In the genomic region with DNA sequence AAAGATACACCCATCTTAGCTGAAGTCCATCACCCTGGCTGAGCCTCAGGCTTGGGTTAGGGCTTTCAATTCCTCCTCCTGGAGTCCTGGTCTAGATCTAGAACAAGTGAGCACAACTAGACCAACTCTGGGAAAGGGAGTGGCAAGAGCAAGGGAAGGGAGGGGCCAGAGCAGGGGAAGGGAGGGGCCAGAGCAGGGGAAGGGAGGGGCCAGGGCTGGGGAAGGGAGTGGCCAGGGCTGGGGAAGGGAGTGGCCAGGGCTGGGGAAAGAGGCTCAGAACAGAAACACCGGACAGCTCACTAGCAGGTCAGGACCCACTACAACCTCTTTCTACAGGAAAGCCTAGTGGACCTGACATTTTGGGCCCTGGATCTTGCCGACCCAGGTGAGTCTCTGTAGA, we compare ENCODE assay signal across 10 mouse cellular contexts. TPM values are rescaled to one million over a fixed set of nuclear protein-coding genes. Genes with fewer than 3 reads are reported as not detected.
DNase-seq lines count a peak whose midpoint lies in the region; ATAC-seq and TF ChIP-seq lines count a peak whose summit lies in the region.
"Had no signal": no experiment of that assay in that cellular context is flagged by ENCODE, and none has a peak within 500 bp of the region (broad histone marks: within the 10 kb centered on the region; RNA-seq: fewer than 3 reads in every experiment).

No protein-coding gene starts in this region.

- H3K4me3 ChIP-seq in kidney, adult 2 months (ENCODE audit: insufficient read depth, low read depth, low read length), result no peak overlapping the region
- H3K4me3 ChIP-seq in kidney, embryonic 16.5 days (ENCODE audit: low read length), result no peak overlapping the region
- H3K4me3 ChIP-seq in MEL (ENCODE audit: control insufficient read depth in 1 of 2, insufficient read depth in 1 of 2, low read depth in 2 of 2, low read length in 2 of 2) (peak overlapping the region; percentile 46 to 68), myocyte (no peak overlapping the region)
- H3K4me3 ChIP-seq in intestine, embryonic 16.5 days (ENCODE audit: low read length), result no peak overlapping the region
- H3K4me3 ChIP-seq: midbrain, embryonic 13.5 days had no signal

- TF ChIP-seq POLR2A in kidney, adult 2 months (IDR thresholded peaks at IDR 0.05; ENCODE audit: low read depth, low read length), result no peak
- TF ChIP-seq POLR2A in MEL (IDR thresholded peaks at IDR 0.05; ENCODE audit: control insufficient read depth in 1 of 2, insufficient read depth in 1 of 2, low read depth in 1 of 2, low read length in 2 of 2, poor library complexity in 1 of 2), result no peak
- no peak for TF ChIP-seq POLR2A in myocyte (IDR thresholded peaks at IDR 0.05; ENCODE audit: insufficient read length, low read depth)

- no peak for ATAC-seq in kidney, embryonic 16.5 days (ENCODE audit: low FRiP score, low TSS enrichment)
- ATAC-seq in intestine, embryonic 16.5 days, result peak; percentile 76
- ATAC-seq: midbrain, embryonic 13.5 days had no signal

- no peaks in the 10 kb centered on the region for H3K9me3 ChIP-seq in kidney, embryonic 16.5 days (ENCODE audit: low read length)
- H3K9me3 ChIP-seq in MEL (replicated peaks; ENCODE audit: insufficient read depth, low read length), result no peaks in the 10 kb centered on the region
- no peaks in the 10 kb centered on the region for H3K9me3 ChIP-seq in intestine, embryonic 16.5 days (ENCODE audit: control insufficient read depth, low read length)
- H3K9me3 ChIP-seq: midbrain, embryonic 13.5 days had no signal

- no peaks in the 10 kb centered on the region for H3K27me3 ChIP-seq in kidney, adult 2 months (replicated peaks; ENCODE audit: control insufficient read depth, insufficient read depth, low read length)
- H3K27me3 ChIP-seq in kidney, embryonic 16.5 days (ENCODE audit: insufficient read depth, low read length), result no peaks in the 10 kb centered on the region
- H3K27me3 ChIP-seq in MEL (ENCODE audit: control insufficient read depth in 1 of 2, insufficient read depth in 2 of 2, low read length in 2 of 2) (peaks cover 19 to 27% of the 10 kb centered on the region in 2 experiments), myocyte (ENCODE audit: control insufficient read depth, insufficient read depth, insufficient read length) (peaks cover 42% of the 10 kb centered on the region)
- no peaks in the 10 kb centered on the region for H3K27me3 ChIP-seq in intestine, embryonic 16.5 days (replicated peaks; ENCODE audit: control insufficient read depth, insufficient read depth, low read length)
- H3K27me3 ChIP-seq: midbrain, embryonic 13.5 days had no signal

- peaks cover 9% of the 10 kb centered on the region for H3K4me1 ChIP-seq in kidney, adult 2 months (ENCODE audit: control insufficient read depth, insufficient read depth, low read length)
- no peaks in the 10 kb centered on the region for H3K4me1 ChIP-seq in kidney, embryonic 16.5 days (ENCODE audit: insufficient read depth, low read length)
- 0 out of 4 replicates have a peak, but pooled peaks cover 0 to 3% of the 10 kb centered on the region in 2 experiments for H3K4me1 ChIP-seq in MEL (ENCODE audit: control insufficient read depth in 1 of 2, insufficient read depth in 2 of 2, low read length in 2 of 2)
- 0 out of 2 replicates have a peak, but pooled peaks cover 5% of the 10 kb centered on the region for H3K4me1 ChIP-seq in intestine, embryonic 16.5 days (ENCODE audit: control insufficient read depth, insufficient read depth, low read length)

- DNase-seq in kidney, adult 2 months, result peak; percentile 40
- peak; percentile 72 for DNase-seq in MEL (ENCODE audit: low read depth, low spot score)
- DNase-seq in cerebellum, postnatal 4 days (ENCODE audit: low spot score in 2 of 2), result no peak
- DNase-seq in cerebellum, postnatal 36 days, result no peak
- DNase-seq in gastrocnemius, postnatal 25 days, result no peak
- DNase-seq: embryo, embryonic 11 days had no signal

- 27% methylated on average over 2 of the region's 2 CpGs for WGBS in kidney, adult 2 months
- 30% methylated on average over 2 of the region's 2 CpGs for WGBS in kidney, embryonic 16.5 days
- 36% methylated on average over 2 of the region's 2 CpGs for WGBS in intestine, embryonic 16.5 days

- TF ChIP-seq EP300 in MEL (IDR thresholded peaks at IDR 0.05; ENCODE audit: low read depth in 1 of 2, low read length in 2 of 2), result no peak

- no peak for TF ChIP-seq CTCF in kidney, adult 2 months (conservative IDR thresholded peaks at IDR 0.05; ENCODE audit: insufficient read depth, insufficient read length, low read depth, low read length)
- no peak for TF ChIP-seq CTCF in MEL (IDR thresholded peaks at IDR 0.05 in 2 of 3, conservative IDR thresholded peaks at IDR 0.05 in 1 of 3; ENCODE audit: control insufficient read depth in 1 of 3, insufficient read depth in 1 of 3, low read depth in 2 of 3, low read length in 3 of 3, poor library complexity in 1 of 3, severe bottlenecking in 1 of 3)

- no peak overlapping the region for H3K27ac ChIP-seq in kidney, adult 2 months (ENCODE audit: insufficient read depth, low read depth, low read length)
- no peak overlapping the region for H3K27ac ChIP-seq in kidney, embryonic 16.5 days (ENCODE audit: low read length)
- no peak overlapping the region for H3K27ac ChIP-seq in MEL (ENCODE audit: control insufficient read depth, low read depth, low read length)
- H3K27ac ChIP-seq in intestine, embryonic 16.5 days (ENCODE audit: low read length), result no peak overlapping the region
- H3K27ac ChIP-seq: midbrain, embryonic 13.5 days had no signal

- no peak overlapping the region for H3K4me2 ChIP-seq in kidney, embryonic 16.5 days (replicated peaks; ENCODE audit: low read depth, low read length)
- no peak overlapping the region for H3K4me2 ChIP-seq in intestine, embryonic 16.5 days (ENCODE audit: low read depth, low read length)
- H3K4me2 ChIP-seq in myocyte (ENCODE audit: low read depth), result peak overlapping the region; percentile 50
- H3K4me2 ChIP-seq: midbrain, embryonic 13.5 days had no signal

- no peak for TF ChIP-seq RAD21 in MEL (IDR thresholded peaks at IDR 0.05; ENCODE audit: low read depth, low read length)

- H3K79me2 ChIP-seq in MEL (ENCODE audit: control insufficient read depth, insufficient read depth, low read length, poor library complexity) (no peaks in the 10 kb centered on the region), myocyte (ENCODE audit: control insufficient read depth, insufficient read depth) (no peaks in the 10 kb centered on the region)

- no peak overlapping the region for H3ac ChIP-seq in myocyte (ENCODE audit: control insufficient read depth, insufficient read length)

- H3K9ac ChIP-seq in kidney, embryonic 16.5 days (replicated peaks; ENCODE audit: low read length), result no peak overlapping the region
- no peak overlapping the region for H3K9ac ChIP-seq in MEL (ENCODE audit: control insufficient read depth, low read depth, low read length, poor library complexity, severe bottlenecking)
- no peak overlapping the region for H3K9ac ChIP-seq in intestine, embryonic 16.5 days (ENCODE audit: low read depth, low read length)
- H3K9ac ChIP-seq: midbrain, embryonic 13.5 days had no signal

- H3K36me3 ChIP-seq in kidney, adult 2 months (ENCODE audit: control insufficient read depth, insufficient read depth, low read length), result no peaks in the 10 kb centered on the region
- H3K36me3 ChIP-seq in kidney, embryonic 16.5 days (ENCODE audit: insufficient read depth, low read length), result no peaks in the 10 kb centered on the region
- H3K36me3 ChIP-seq in MEL (ENCODE audit: control insufficient read depth in 1 of 2, insufficient read depth in 2 of 2, low read length in 2 of 2) (peaks cover 0 to 3% of the 10 kb centered on the region in 2 experiments; a peak in 1 of 4 replicates), myocyte (ENCODE audit: control insufficient read depth, insufficient read depth) (no peaks in the 10 kb centered on the region)
- no peaks in the 10 kb centered on the region for H3K36me3 ChIP-seq in intestine, embryonic 16.5 days (ENCODE audit: control insufficient read depth, insufficient read depth, low read length)
- H3K36me3 ChIP-seq: midbrain, embryonic 13.5 days had no signal

TF ChIP-seq in MEL, 35 proteins besides CTCF, POLR2A, EP300 and RAD21:
- no peak for TF ChIP-seq USF1 (IDR thresholded peaks at IDR 0.05; ENCODE audit: low read depth, low read length)
- 0 out of 2 replicates have a peak, but pooled peaks have one; percentile 34 for TF ChIP-seq MAZ (IDR thresholded peaks at IDR 0.05; ENCODE audit: low read depth, low read length)
- no peak for TF ChIP-seq ZMIZ1 (IDR thresholded peaks at IDR 0.05; ENCODE audit: low read depth, low read length)
- TF ChIP-seq SIN3A (IDR thresholded peaks at IDR 0.05; ENCODE audit: low read length), result no peak
- TF ChIP-seq MXI1 (IDR thresholded peaks at IDR 0.05; ENCODE audit: low read depth, low read length), result no peak
- no peak for TF ChIP-seq MAFK (IDR thresholded peaks at IDR 0.05; ENCODE audit: borderline replicate concordance, low read depth, low read length)

TF ChIP-seq in myocyte, 11 proteins besides CTCF, POLR2A, EP300 and RAD21:
- TF ChIP-seq REST (IDR thresholded peaks at IDR 0.05; ENCODE audit: insufficient read depth, insufficient read length) (no peak), MAX (IDR thresholded peaks at IDR 0.05; ENCODE audit: low read depth) (no peak), TCF3 (IDR thresholded peaks at IDR 0.05; ENCODE audit: insufficient read length, low read depth) (no peak), MYOG (IDR thresholded peaks at IDR 0.05; ENCODE audit: control insufficient read depth in 1 of 3, insufficient read depth in 1 of 3, insufficient read length in 2 of 3, low read depth in 2 of 3) (no peak), USF1 (IDR thresholded peaks at IDR 0.05; ENCODE audit: low read depth) (no peak), TCF12 (IDR thresholded peaks at IDR 0.05; ENCODE audit: insufficient read depth, poor library complexity, severe bottlenecking) (no peak), CEBPB (IDR thresholded peaks at IDR 0.05; ENCODE audit: insufficient read depth, poor library complexity, severe bottlenecking) (no peak)
TF ChIP-seq in myocyte: peak in this region for 0.

RNA-seq across cellular contexts. Expression of gene Prkcz, which starts 42.9 kb away (rescaled TPM):
- 80.1 and 84.5 TPM in 2 replicates for polyA plus RNA-seq in kidney, adult 2 months (2012; rRNA removed)
- 17.3 and 17.9 TPM in 2 replicates for polyA plus RNA-seq in kidney, embryonic 16.5 days (2015; fragmentation: Nextera tagmentation; extraction: Ambion mirVana)
- total RNA-seq in MEL (2012; rRNA removed), result 0.12 TPM in 1 of 2 replicates, not detected in the other
- polyA plus RNA-seq in MEL (2012; ENCODE audit: insufficient read depth in 1 of 2, insufficient read length in 2 of 2, low read depth in 1 of 2, low replicate concordance in 2 of 2, missing spikeins in 1 of 2), result under 1 TPM in 1 of 2 experiments, not detected in 1; 0.92 TPM
- 32.8 and 38.7 TPM in 2 replicates for polyA plus RNA-seq in intestine, embryonic 16.5 days (2015; fragmentation: Nextera tagmentation; extraction: Ambion mirVana)
- 0.36 TPM for polyA plus RNA-seq in myocyte (2012; fragmentation: generic; extraction: Trizol)
- total RNA-seq in gastrocnemius, postnatal 25 days (2021), result 1 to 10 TPM; 1.5 to 3.8 TPM

Comparison
In these comparisons a context has a peak if more than half of its experiments do, and no peak if none do; other contexts are left out.
1. DNase-seq: peak in kidney, adult 2 months (single experiment) and MEL (single experiment); none in cerebellum, postnatal 4 days (0 of 2), cerebellum, postnatal 36 days (0 of 2) and gastrocnemius, postnatal 25 days (single experiment).
2. H3K4me3 ChIP-seq: peak in MEL (2 of 2); none in kidney, adult 2 months (single experiment), kidney, embryonic 16.5 days (single experiment), intestine, embryonic 16.5 days (single experiment) and myocyte (single experiment).